Mouse (Mus musculus) kidney, postnatal 36 days (tissue): ENCODE measurements around the gene Robo1.
"Not testable (repeated sequence)": the region's sequence is repeated elsewhere in the genome, so short reads cannot be mapped to it uniquely, and the experiment has no call there.

ENCODE experiments used
- DNase-seq, 2 experiments: peaks; one replicate each; pipeline ENCODE4 v3.0.0; 2021 to 2022; ENCODE audit warnings: mixed read lengths in 2 of 2

Robo1 gene

GRCm38 (mm10) chr16:72444428-72445135 is 136.5 kb downstream of the Robo1 start:
- no peak for DNase-seq

- DNase-seq: no peak
Measured at GRCm38 (mm10) chr16:72458155-72458554, 150.0 kb downstream of the Robo1 start.

GRCm38 (mm10) chr16:72458576-72458975 is 150.5 kb downstream of the Robo1 start:
- DNase-seq: no peak

- no peak for DNase-seq
Measured at GRCm38 (mm10) chr16:72465696-72466095, 157.6 kb downstream of the Robo1 start.

DNA sequence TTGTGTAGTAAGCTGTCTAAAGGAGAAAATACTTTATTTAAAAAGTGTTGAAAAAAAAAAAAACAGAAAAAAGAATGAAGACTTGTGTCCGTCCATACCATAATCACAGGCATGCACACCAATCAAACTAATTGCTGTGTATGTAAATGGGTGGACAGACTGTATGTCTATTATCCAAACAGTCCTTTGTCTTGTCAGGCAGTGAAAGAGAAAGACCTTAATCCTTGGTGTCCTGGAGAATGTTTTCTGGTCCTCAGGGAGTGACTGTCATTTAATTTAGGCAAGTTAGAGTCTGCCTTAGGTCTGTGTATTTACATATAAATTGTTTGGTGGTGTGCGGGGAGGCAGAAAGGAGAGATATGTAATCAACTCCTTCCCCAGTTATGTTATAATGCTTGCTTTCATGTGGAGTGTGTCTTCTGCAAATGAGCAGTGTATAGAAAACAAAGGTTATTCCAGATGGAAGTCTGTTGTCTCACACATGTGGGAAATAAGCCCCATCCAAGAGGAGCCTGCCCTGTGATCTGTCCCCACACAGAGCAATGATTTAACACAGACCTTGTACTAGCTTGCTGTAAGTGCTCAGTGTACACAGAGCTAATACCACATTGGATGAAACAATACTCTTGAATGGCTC is 162.0 kb downstream of the Robo1 start:
- DNase-seq: no peak

GRCm38 (mm10) chr16:72510716-72511199 is 202.7 kb downstream of the Robo1 start:
- DNase-seq: no peak

GRCm38 (mm10) chr16:72531337-72531736 is 223.2 kb downstream of the Robo1 start:
- DNase-seq: no peak

DNA sequence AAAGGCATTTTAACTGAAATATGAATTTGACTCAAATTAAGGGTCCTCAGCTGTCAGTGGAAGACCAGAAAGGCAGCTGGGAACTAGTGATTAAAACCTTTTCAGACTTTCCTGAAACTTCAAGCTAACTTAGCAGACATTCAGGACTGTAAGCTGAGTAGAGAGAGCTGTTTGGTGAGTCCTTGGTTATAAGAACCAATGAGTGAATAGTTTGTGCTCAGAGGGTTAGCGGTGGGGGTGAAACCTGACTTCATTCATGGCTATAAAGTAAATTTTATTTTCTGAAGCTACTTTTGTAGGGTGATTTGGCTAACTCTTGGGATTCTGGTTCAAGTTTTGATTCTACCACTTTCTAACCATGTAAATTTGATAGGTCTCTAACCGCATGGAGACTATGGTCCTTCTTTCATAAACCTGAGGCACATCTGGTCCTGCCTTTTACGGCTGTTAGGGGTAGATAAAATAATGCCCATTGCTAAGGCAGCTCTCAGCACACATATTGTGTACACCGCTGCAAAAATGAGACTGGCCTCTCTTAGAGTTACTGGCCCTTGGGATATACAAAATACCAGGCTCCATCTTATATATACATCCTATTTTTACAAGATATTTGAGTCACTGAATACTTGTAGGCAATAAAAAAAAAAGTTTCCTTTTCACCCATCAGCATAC is 225.9 kb downstream of the Robo1 start:
- no peak for DNase-seq

DNA sequence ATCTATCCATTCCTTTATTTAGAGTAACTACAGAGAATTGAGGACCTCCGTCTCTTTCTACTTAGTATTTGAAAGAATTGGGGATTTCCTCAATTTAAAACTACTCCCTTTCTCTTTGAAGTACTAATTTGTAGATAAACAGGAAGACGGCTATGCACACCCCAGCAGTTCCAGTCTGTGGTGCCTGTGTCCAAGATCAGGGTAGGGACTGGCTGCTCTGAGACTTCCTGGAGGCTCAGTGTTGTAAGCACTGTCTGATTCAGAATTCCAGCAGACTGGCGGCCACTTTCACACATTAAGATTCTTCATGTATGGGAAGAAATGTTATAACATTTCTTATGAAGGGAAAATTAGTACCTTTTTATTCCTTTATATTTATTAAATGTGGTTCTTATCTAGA is 230.1 kb downstream of the Robo1 start:
- DNase-seq: no peak

DNA sequence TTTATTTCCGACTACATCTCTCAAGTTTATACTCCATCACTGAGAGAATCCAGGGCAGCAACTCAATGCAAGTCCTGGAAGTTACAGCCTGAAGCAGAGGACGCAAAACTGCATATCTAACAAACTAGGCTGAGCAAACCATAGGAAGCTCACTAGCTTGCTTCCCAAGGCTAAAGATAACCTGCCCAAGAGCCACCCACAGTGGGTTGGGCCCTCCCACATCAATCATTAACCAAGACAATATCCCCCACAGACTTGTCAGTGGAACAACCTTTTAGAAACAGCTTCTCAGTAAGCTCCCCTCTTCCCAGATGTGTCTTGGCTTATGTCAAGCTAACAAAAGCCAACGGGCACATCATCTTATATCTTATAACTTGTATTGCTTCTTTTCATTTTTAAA is 235.8 kb downstream of the Robo1 start:
- no peak for DNase-seq

- DNase-seq: no peak
Measured at GRCm38 (mm10) chr16:72544950-72545349, 236.8 kb downstream of the Robo1 start.

DNA sequence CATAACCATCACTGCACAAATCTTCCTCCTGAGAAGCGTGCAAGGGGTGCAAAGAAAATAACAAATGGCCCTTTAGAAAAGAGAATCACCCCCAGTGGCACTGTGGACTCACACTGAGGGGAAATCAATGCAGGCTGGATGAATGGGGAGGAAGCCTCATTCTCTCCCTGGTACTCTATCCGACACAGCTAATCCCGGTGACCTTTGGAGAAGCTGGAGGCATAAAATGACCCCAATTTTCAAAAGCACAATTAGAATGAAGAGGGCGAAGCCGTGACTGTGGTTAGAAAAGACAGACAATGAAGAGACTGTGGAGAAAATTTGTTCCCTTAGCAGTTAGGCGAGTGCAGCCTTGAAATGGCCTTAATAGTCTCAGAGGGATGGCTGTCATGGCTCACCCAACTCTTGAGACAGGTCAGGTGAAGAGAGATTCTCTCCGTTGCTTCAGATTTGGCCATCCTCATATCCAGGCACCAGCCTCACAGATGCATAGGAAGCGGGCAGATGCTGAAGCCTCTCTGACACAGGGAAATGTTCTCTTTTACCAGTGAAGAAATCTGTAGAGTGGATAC is 243.7 kb downstream of the Robo1 start:
- DNase-seq: no peak

DNA sequence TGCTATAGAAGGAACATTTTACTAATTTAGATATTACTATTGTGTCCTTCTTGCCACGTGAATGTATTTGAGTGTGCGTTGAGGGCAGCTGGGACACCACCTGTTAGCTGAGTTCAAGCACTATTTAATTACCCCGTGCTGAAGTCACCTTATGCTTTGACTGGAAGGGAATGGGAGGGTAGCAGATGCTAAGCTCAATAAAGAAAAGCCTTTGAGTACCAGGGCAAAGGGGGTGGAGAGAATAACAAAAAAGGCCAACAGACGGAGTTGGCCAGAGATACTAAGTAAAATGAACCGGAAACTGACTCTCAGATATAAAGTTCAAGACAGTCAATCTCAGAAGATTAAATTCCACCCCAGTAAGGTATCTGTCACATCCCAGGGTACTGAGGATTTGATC is 245.6 kb downstream of the Robo1 start:
- no peak for DNase-seq

DNA sequence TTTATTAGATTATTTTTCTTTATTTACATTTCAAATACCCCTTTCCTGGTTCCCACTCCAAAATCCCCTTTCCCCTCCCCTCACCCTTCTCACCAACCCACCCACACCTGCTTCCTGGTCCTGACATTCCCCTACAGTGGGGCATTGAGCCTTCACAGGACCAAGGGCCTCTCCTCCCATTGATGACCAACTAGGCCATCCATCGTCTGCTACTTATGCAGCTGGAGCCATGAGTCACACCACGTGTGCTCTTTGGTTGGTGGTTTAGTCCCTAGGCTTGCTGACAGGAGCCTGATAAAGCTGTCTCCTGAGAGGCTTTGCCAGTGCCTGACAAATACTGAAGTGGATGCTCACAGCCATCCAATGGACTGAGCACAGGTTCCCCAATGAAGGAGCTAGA is 254.0 kb downstream of the Robo1 start:
- DNase-seq: not testable (repeated sequence)

GRCm38 (mm10) chr16:72563196-72563963 is 255.3 kb downstream of the Robo1 start:
- no peak for DNase-seq

- DNase-seq: no peak
Measured at GRCm38 (mm10) chr16:72575171-72575570, 267.1 kb downstream of the Robo1 start.

GRCm38 (mm10) chr16:72576956-72577355 is 268.9 kb downstream of the Robo1 start:
- DNase-seq: no peak

GRCm38 (mm10) chr16:72584454-72585159 is 276.5 kb downstream of the Robo1 start:
- DNase-seq: no peak

- no peak for DNase-seq
Measured at GRCm38 (mm10) chr16:72585160-72585813, 277.2 kb downstream of the Robo1 start.

DNA sequence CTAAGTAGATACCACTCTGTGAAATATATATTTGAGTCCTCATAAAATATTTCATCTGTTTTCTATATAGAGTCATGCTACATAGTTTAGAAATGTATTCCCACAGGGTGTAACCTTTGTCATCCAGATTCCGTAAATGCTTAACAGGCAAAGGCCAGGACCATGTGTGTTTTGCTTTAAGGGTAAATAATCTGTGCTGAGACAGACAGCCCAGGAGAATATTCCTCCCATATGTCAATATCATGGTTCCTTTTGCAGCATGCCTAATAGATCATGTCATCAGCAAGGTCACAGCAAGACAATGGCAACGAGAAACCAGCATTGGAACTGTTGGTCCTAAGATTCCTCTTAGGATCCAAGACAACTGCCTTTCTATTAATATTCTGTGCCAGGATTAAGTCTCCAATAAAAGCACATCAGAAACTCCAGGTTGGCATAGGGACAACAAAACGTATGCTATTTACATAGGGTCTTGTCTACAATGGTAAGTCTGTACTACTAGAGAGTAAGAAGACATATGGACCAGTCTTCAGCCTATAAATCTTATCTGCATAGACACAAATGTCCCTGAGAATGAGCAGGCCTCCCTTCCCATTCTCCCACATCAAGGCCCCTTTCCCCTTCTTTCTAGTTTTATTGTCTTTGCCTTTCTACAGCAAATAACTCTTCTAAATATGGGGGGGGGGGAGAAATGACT is 279.4 kb downstream of the Robo1 start:
- no peak for DNase-seq
